Mouse (Mus musculus) heart, postnatal 4 days (tissue): Measurements from ENCODE around the gene Zdhhc1. TPM values are rescaled to one million over a fixed set of nuclear protein-coding genes. Genes with fewer than 3 reads are reported as not detected.

Source experiments
- DNase-seq: peaks from one replicate; pipeline ENCODE4 v3.0.0; 2021
- total RNA-seq, 2 experiments: library from RNA; stranded (reverse); gene quantifications; 2 replicates each; pipeline ENCODE4 v1.2.3; 2021

The Zdhhc1 gene
- total RNA-seq, result 10 to 100 TPM; 14.6 to 15.9 TPM

- peak; percentile 93 for DNase-seq
Observed at GRCm38 (mm10) chr8:105496439-105497180, at the start of gene Zdhhc1. Gene Zdhhc1 (minus strand): TSS chr8:105496902.

GRCm38 (mm10) chr8:105545249-105545648 is 48.5 kb upstream of the Zdhhc1 start:
- DNase-seq, result peak; percentile 47

- DNase-seq, result peak; percentile 39
Observed at GRCm38 (mm10) chr8:105544544-105545205, 48.0 kb upstream of the Zdhhc1 start.

- DNase-seq, result no peak
Observed at GRCm38 (mm10) chr8:105543703-105544102, 47.0 kb upstream of the Zdhhc1 start.

- DNase-seq, result no peak
Observed at GRCm38 (mm10) chr8:105542808-105543207, 46.1 kb upstream of the Zdhhc1 start.

- no peak for DNase-seq
Observed at GRCm38 (mm10) chr8:105542032-105542656, 45.4 kb upstream of the Zdhhc1 start.

- DNase-seq, result no peak
Observed at GRCm38 (mm10) chr8:105538940-105539339, 42.2 kb upstream of the Zdhhc1 start.

GRCm38 (mm10) chr8:105537011-105537677 is 40.4 kb upstream of the Zdhhc1 start:
- DNase-seq, result no peak

- DNase-seq, result no peak
Observed at GRCm38 (mm10) chr8:105536546-105536945, 39.8 kb upstream of the Zdhhc1 start.

- DNase-seq, result peak; percentile 87
Observed at GRCm38 (mm10) chr8:105533892-105534329, 37.2 kb upstream of the Zdhhc1 start.

- DNase-seq, result no peak
Observed at GRCm38 (mm10) chr8:105533439-105533838, 36.7 kb upstream of the Zdhhc1 start.

- DNase-seq, result peak; percentile 80
Observed at GRCm38 (mm10) chr8:105531774-105532173, 35.1 kb upstream of the Zdhhc1 start.

- DNase-seq, result no peak
Observed at GRCm38 (mm10) chr8:105529271-105529670, 32.6 kb upstream of the Zdhhc1 start.

GRCm38 (mm10) chr8:105528206-105528605 is 31.5 kb upstream of the Zdhhc1 start:
- no peak for DNase-seq

- DNase-seq, result peak; percentile 63
Observed at GRCm38 (mm10) chr8:105527110-105527509, 30.4 kb upstream of the Zdhhc1 start.

GRCm38 (mm10) chr8:105522890-105523289 is 26.2 kb upstream of the Zdhhc1 start:
- no peak for DNase-seq

GRCm38 (mm10) chr8:105521995-105522769 is 25.5 kb upstream of the Zdhhc1 start:
- DNase-seq, result no peak

GRCm38 (mm10) chr8:105521061-105521460 is 24.4 kb upstream of the Zdhhc1 start:
- no peak for DNase-seq

- DNase-seq, result no peak
Observed at GRCm38 (mm10) chr8:105520521-105520920, 23.8 kb upstream of the Zdhhc1 start.

GRCm38 (mm10) chr8:105519591-105519990 is 22.9 kb upstream of the Zdhhc1 start:
- DNase-seq, result no peak

- DNase-seq, result peak; percentile 43
Observed at GRCm38 (mm10) chr8:105518436-105519313, 22.0 kb upstream of the Zdhhc1 start, which contains the start of gene Hsd11b2. Gene Hsd11b2 (plus strand): TSS chr8:105518755.
